Mouse (Mus musculus) hindbrain, embryonic 11.5 days (tissue): ENCODE results near the gene Rpp25l. TPM values are rescaled to one million over a fixed set of nuclear protein-coding genes. Genes with fewer than 3 reads are reported as not detected.

Source experiments
- ATAC-seq: fragments of 200-750 bp; cut with Nextera tagmentation; 2 replicates; pipeline ENCODE4 v1.8.0; 2017; ENCODE audit warnings: mild to moderate bottlenecking, moderate TSS enrichment, moderate library complexity; ENCODE audit not compliant: low FRiP score
- DNase-seq: peaks from one replicate; pipeline ENCODE4 v3.0.0-alpha.2; 2015; ENCODE audit warnings: low spot score
- H3K27ac ChIP-seq: fragments of 300-500 bp; sonication (generic); 2 replicates; pipeline ENCODE4 v1.5.1; 2014; ENCODE audit warnings: mild to moderate bottlenecking, low read depth, low read length
- H3K27me3 ChIP-seq: fragments of 300-500 bp; sonication (generic); 2 replicates; pipeline ENCODE4 v1.6.1; 2014; ENCODE audit warnings: mild to moderate bottlenecking, low read length, moderate library complexity, mixed read lengths; ENCODE audit not compliant: control insufficient read depth, insufficient read depth
- H3K36me3 ChIP-seq: fragments of 300-500 bp; sonication (generic); 2 replicates; pipeline ENCODE4 v1.6.1; 2014; ENCODE audit warnings: mild to moderate bottlenecking, low read length, moderate library complexity, mixed read lengths; ENCODE audit not compliant: control insufficient read depth, insufficient read depth
- H3K4me1 ChIP-seq: fragments of 300-500 bp; sonication (generic); replicated peaks from 2 replicates; pipeline ENCODE4 v1.6.1; 2014; ENCODE audit warnings: low read length, mixed read lengths; ENCODE audit not compliant: control insufficient read depth, insufficient read depth
- H3K4me2 ChIP-seq: fragments of 300-500 bp; sonication (generic); replicated peaks from 2 replicates; pipeline ENCODE4 v1.6.1; 2014; ENCODE audit warnings: mild to moderate bottlenecking, low read depth, low read length
- H3K4me3 ChIP-seq: fragments of 300-500 bp; sonication (generic); 2 replicates; pipeline ENCODE4 v1.5.1; 2014; ENCODE audit warnings: low read depth, low read length
- H3K9ac ChIP-seq: fragments of 300-500 bp; sonication (generic); 2 replicates; pipeline ENCODE4 v1.6.1; 2014; ENCODE audit warnings: low read depth, low read length
- H3K9me3 ChIP-seq: fragments of 300-500 bp; sonication (generic); 2 replicates; pipeline ENCODE4 v1.6.1; 2016; ENCODE audit warnings: low read length; ENCODE audit not compliant: control insufficient read depth
- WGBS: fragments of 180-500 bp; shearing (Covaris S2); extraction: QIAGEN DNeasy Blood & Tissue Kit; methylation state at CpG from one replicate; pipeline ENCODE4 v1.1.7; 2014; 5-methylcytosine and 5-hydroxymethylcytosine counted together
- polyA plus RNA-seq: library from polyadenylated mRNA; unstranded; fragments of >200 nt; fragmentation: Nextera tagmentation; extraction: Ambion mirVana; gene quantifications from 2 replicates; pipeline ENCODE4 v1.2.1, GENCODE M21; 2014

Rpp25l gene
- polyA plus RNA-seq, 1 experiment from 2014 or later: 80.0 TPM

- no peak for DNase-seq
- ATAC-seq: no peak
- WGBS: 63% methylated on average over 6 of the region's 6 CpGs
- peaks cover 9% of the 10 kb centered on the region for H3K4me1 ChIP-seq
- H3K36me3 ChIP-seq: peaks cover 3% of the 10 kb centered on the region; the same call in 1 of the 2 replicates
- no peak overlapping the region for H3K4me2 ChIP-seq
- H3K9me3 ChIP-seq: no peaks in the 10 kb centered on the region
- H3K9ac ChIP-seq: no peak overlapping the region
- no peaks in the 10 kb centered on the region for H3K27me3 ChIP-seq
- no peak overlapping the region for H3K4me3 ChIP-seq
- no peak overlapping the region for H3K27ac ChIP-seq
These were observed 3.5 kb upstream of the Rpp25l start for GRCm38 (mm10) chr4:41716834-41717233.

GRCm38 (mm10) chr4:41715596-41715995, 2.3 kb upstream of the Rpp25l start:
- ATAC-seq (no peak), DNase-seq (peak; percentile 56)
- peaks cover 9% of the 10 kb centered on the region for H3K4me1 ChIP-seq
- H3K9me3 ChIP-seq: no peaks in the 10 kb centered on the region
- H3K27me3 ChIP-seq: no peaks in the 10 kb centered on the region
- H3K4me3 ChIP-seq: no peak overlapping the region
- H3K4me2 ChIP-seq: no peak overlapping the region
- peaks cover 3% of the 10 kb centered on the region; the same call in 1 of the 2 replicates for H3K36me3 ChIP-seq
- WGBS: 88% methylated on average over 5 of the region's 5 CpGs
- no peak overlapping the region for H3K9ac ChIP-seq
- no peak overlapping the region for H3K27ac ChIP-seq

GRCm38 (mm10) chr4:41715082-41715481, 1.7 kb upstream of the Rpp25l start:
- Histone ChIP-seq H3K27ac (no peak overlapping the region), H3K4me2 (no peak overlapping the region), H3K9me3 (no peaks in the 10 kb centered on the region), H3K27me3 (no peaks in the 10 kb centered on the region), H3K4me3 (no peak overlapping the region), H3K4me1 (peaks cover 9% of the 10 kb centered on the region), H3K9ac (no peak overlapping the region), H3K36me3 (peaks cover 3% of the 10 kb centered on the region; the same call in 1 of the 2 replicates)
- ATAC-seq (no peak), DNase-seq (no peak)
- WGBS: 87% methylated on average over 8 of the region's 8 CpGs

GRCm38 (mm10) chr4:41714276-41714675, 942 bp upstream of the Rpp25l start:
- H3K9me3 ChIP-seq: no peaks in the 10 kb centered on the region
- no peak overlapping the region for H3K4me3 ChIP-seq
- 18% methylated on average over 8 of the region's 8 CpGs for WGBS
- no peak overlapping the region for H3K9ac ChIP-seq
- no peaks in the 10 kb centered on the region for H3K27me3 ChIP-seq
- peaks cover 3% of the 10 kb centered on the region; the same call in 1 of the 2 replicates for H3K36me3 ChIP-seq
- DNase-seq (peak; percentile 83), ATAC-seq (no peak)
- peaks cover 9% of the 10 kb centered on the region for H3K4me1 ChIP-seq
- H3K27ac ChIP-seq: no peak overlapping the region
- peak overlapping the region; percentile 93; the same call in 1 of the 2 replicates for H3K4me2 ChIP-seq

GRCm38 (mm10) chr4:41712421-41713196, 725 bp downstream of the Rpp25l start:
- 48% methylated on average over 31 of the region's 31 CpGs for WGBS
- ATAC-seq: no peak; the same call in 1 of the 2 replicates

GRCm38 (mm10) chr4:41711705-41712375, 1.5 kb downstream of the Rpp25l start:
- DNase-seq: peak; percentile 0
- no peaks in the 10 kb centered on the region for H3K9me3 ChIP-seq
- H3K27me3 ChIP-seq: no peaks in the 10 kb centered on the region
- H3K36me3 ChIP-seq: no peaks in the 10 kb centered on the region; the same call in 1 of the 2 replicates
- 79% methylated on average over 16 of the region's 16 CpGs for WGBS
- peak overlapping the region; percentile 93 for H3K4me2 ChIP-seq
- no peak overlapping the region; the same call in 1 of the 2 replicates for H3K27ac ChIP-seq
- H3K4me3 ChIP-seq: peak overlapping the region; percentile 73
- H3K9ac ChIP-seq: peak overlapping the region; percentile 84
- H3K4me1 ChIP-seq: peaks cover 15% of the 10 kb centered on the region
- no peak for ATAC-seq

More at GRCm38 (mm10) chr4:41712421-41713196, 725 bp downstream of the Rpp25l start:
- peak overlapping the region; percentile 68 for H3K27ac ChIP-seq
- H3K36me3 ChIP-seq: peaks cover 3% of the 10 kb centered on the region; the same call in 1 of the 2 replicates
- no peaks in the 10 kb centered on the region for H3K27me3 ChIP-seq
- H3K4me2 ChIP-seq: peak overlapping the region; percentile 93
- H3K4me3 ChIP-seq: peak overlapping the region; percentile 73
- DNase-seq: no peak
- peak overlapping the region; percentile 84 for H3K9ac ChIP-seq
- H3K9me3 ChIP-seq: no peaks in the 10 kb centered on the region
- peaks cover 9% of the 10 kb centered on the region for H3K4me1 ChIP-seq

- peaks cover 25% of the 10 kb centered on the region for H3K4me1 ChIP-seq
- ATAC-seq (no peak), DNase-seq (peak; percentile 1)
These were observed 3.1 kb downstream of the Rpp25l start for GRCm38 (mm10) chr4:41710229-41710628.

GRCm38 (mm10) chr4:41708192-41708745, 5.1 kb downstream of the Rpp25l start:
- ATAC-seq: no peak

More at GRCm38 (mm10) chr4:41710229-41710628, 3.1 kb downstream of the Rpp25l start:
- WGBS: 70% methylated on average over 4 of the region's 4 CpGs
- no peak overlapping the region for H3K4me2 ChIP-seq
- H3K4me3 ChIP-seq: no peak overlapping the region
- no peak overlapping the region for H3K9ac ChIP-seq
- no peaks in the 10 kb centered on the region for H3K36me3 ChIP-seq
- H3K27ac ChIP-seq: no peak overlapping the region
- no peaks in the 10 kb centered on the region for H3K9me3 ChIP-seq
- H3K27me3 ChIP-seq: no peaks in the 10 kb centered on the region

More at GRCm38 (mm10) chr4:41708192-41708745, 5.1 kb downstream of the Rpp25l start:
- Histone ChIP-seq H3K27ac (no peak overlapping the region), H3K4me1 (peaks cover 25% of the 10 kb centered on the region), H3K4me3 (no peak overlapping the region), H3K4me2 (no peak overlapping the region), H3K36me3 (no peaks in the 10 kb centered on the region), H3K9me3 (no peaks in the 10 kb centered on the region), H3K27me3 (no peaks in the 10 kb centered on the region), H3K9ac (no peak overlapping the region; the same call in 1 of the 2 replicates)
- WGBS: 43% methylated on average over 8 of the region's 8 CpGs
- DNase-seq: peak; percentile 80
